14 mouse cellular contexts compared by ENCODE assay signal in genomic region chr12:4708881-4709604, GRCm38 (mm10). TPM values are rescaled to one million over a fixed set of nuclear protein-coding genes. Genes with fewer than 3 reads are reported as not detected.
DNase-seq lines count a peak whose midpoint lies in the region; ATAC-seq and TF ChIP-seq lines count a peak whose summit lies in the region.
"Had no signal": no experiment of that assay in that cellular context is flagged by ENCODE, and none has a peak within 500 bp of the region (broad histone marks: within the 10 kb centered on the region; RNA-seq: fewer than 3 reads in every experiment).

No protein-coding gene starts in this region.

- no peak for TF ChIP-seq CTCF in stomach, postnatal 0 days (IDR thresholded peaks at IDR 0.05; ENCODE audit: low read depth)
- no peak for TF ChIP-seq CTCF in thymus, adult 2 months (IDR thresholded peaks at IDR 0.05; ENCODE audit: borderline replicate concordance, control insufficient read depth, extremely low read depth, insufficient read depth, low read length, poor library complexity)

- H3K9ac ChIP-seq in heart, embryonic 12.5 days = no peak overlapping the region
- H3K9ac ChIP-seq in stomach, embryonic 14.5 days (replicated peaks; ENCODE audit: low read depth, low read length) = no peak overlapping the region
- no peak overlapping the region for H3K9ac ChIP-seq in stomach, postnatal 0 days (ENCODE audit: low read length)
- no peak overlapping the region for H3K9ac ChIP-seq in intestine, embryonic 15.5 days
- H3K9ac ChIP-seq: lung, embryonic 14.5 days had no signal

- peaks cover 17% of the 10 kb centered on the region for H3K4me1 ChIP-seq in heart, embryonic 10.5 days
- H3K4me1 ChIP-seq in heart, embryonic 12.5 days (replicated peaks) = peaks cover 10% of the 10 kb centered on the region; the same call in 1 of the 2 replicates
- no peaks in the 10 kb centered on the region for H3K4me1 ChIP-seq in stomach, embryonic 14.5 days (ENCODE audit: control insufficient read depth, insufficient read depth, low read length)
- H3K4me1 ChIP-seq in stomach, postnatal 0 days (replicated peaks; ENCODE audit: control insufficient read depth, insufficient read depth) = no peaks in the 10 kb centered on the region
- no peaks in the 10 kb centered on the region for H3K4me1 ChIP-seq in intestine, embryonic 15.5 days (replicated peaks)
- peaks cover 3% of the 10 kb centered on the region for H3K4me1 ChIP-seq in thymus, adult 2 months (replicated peaks; ENCODE audit: control insufficient read depth, insufficient read depth, low read length)

- H3K4me3 ChIP-seq in heart, embryonic 10.5 days = no peak overlapping the region
- H3K4me3 ChIP-seq in heart, embryonic 12.5 days = no peak overlapping the region
- no peak overlapping the region for H3K4me3 ChIP-seq in stomach, embryonic 14.5 days (ENCODE audit: low read depth, low read length)
- no peak overlapping the region for H3K4me3 ChIP-seq in stomach, postnatal 0 days (ENCODE audit: low read depth, low read length)
- no peak overlapping the region for H3K4me3 ChIP-seq in intestine, embryonic 15.5 days (replicated peaks)
- no peak overlapping the region for H3K4me3 ChIP-seq in thymus, adult 2 months (ENCODE audit: control insufficient read depth, insufficient read depth, low read length)
- H3K4me3 ChIP-seq: erythroblast, embryonic 14.5 days had no signal

- no peak overlapping the region for H3K27ac ChIP-seq in heart, embryonic 10.5 days
- H3K27ac ChIP-seq in heart, embryonic 12.5 days (ENCODE audit: poor library complexity, severe bottlenecking) = no peak overlapping the region
- H3K27ac ChIP-seq in stomach, embryonic 14.5 days (ENCODE audit: low read length) = no peak overlapping the region
- no peak overlapping the region for H3K27ac ChIP-seq in stomach, postnatal 0 days (replicated peaks)
- H3K27ac ChIP-seq in intestine, embryonic 15.5 days = no peak overlapping the region
- no peak overlapping the region for H3K27ac ChIP-seq in thymus, adult 2 months (ENCODE audit: control insufficient read depth, insufficient read depth, low read length)

- H3K4me2 ChIP-seq in heart, embryonic 12.5 days = no peak overlapping the region
- no peak overlapping the region for H3K4me2 ChIP-seq in stomach, embryonic 14.5 days (replicated peaks; ENCODE audit: low read depth, low read length)
- no peak overlapping the region for H3K4me2 ChIP-seq in stomach, postnatal 0 days (replicated peaks; ENCODE audit: low read depth)
- H3K4me2 ChIP-seq in intestine, embryonic 15.5 days (replicated peaks) = no peak overlapping the region
- H3K4me2 ChIP-seq: lung, embryonic 14.5 days had no signal

- ATAC-seq in heart, embryonic 12.5 days (ENCODE audit: insufficient number of reproducible peaks, low FRiP score) = no peak; the same call in 1 of the 2 replicates
- peak; percentile 14; the same call in 1 of the 2 replicates for ATAC-seq in stomach, embryonic 14.5 days (ENCODE audit: insufficient number of reproducible peaks, insufficient read depth, low FRiP score, low read depth)
- no peak for ATAC-seq in stomach, postnatal 0 days (ENCODE audit: low FRiP score, low TSS enrichment)
- peak; percentile 31; the same call in 1 of the 2 replicates for ATAC-seq in intestine, embryonic 15.5 days
- ATAC-seq: inflammation-experienced regulatory T-cells, adult 6 months had no signal

- peaks cover 59% of the 10 kb centered on the region for H3K36me3 ChIP-seq in heart, embryonic 10.5 days
- peaks cover 65% of the 10 kb centered on the region for H3K36me3 ChIP-seq in heart, embryonic 12.5 days
- H3K36me3 ChIP-seq in stomach, embryonic 14.5 days (ENCODE audit: control insufficient read depth, insufficient read depth, low read length) = peaks cover 24% of the 10 kb centered on the region
- peaks cover 11% of the 10 kb centered on the region for H3K36me3 ChIP-seq in stomach, postnatal 0 days (ENCODE audit: control insufficient read depth, insufficient read depth, low read length)
- peaks cover 25% of the 10 kb centered on the region for H3K36me3 ChIP-seq in intestine, embryonic 15.5 days
- peaks cover 43% of the 10 kb centered on the region for H3K36me3 ChIP-seq in thymus, adult 2 months (ENCODE audit: control insufficient read depth, insufficient read depth, low read length)

- H3K9me3 ChIP-seq in heart, embryonic 10.5 days = no peaks in the 10 kb centered on the region
- no peaks in the 10 kb centered on the region for H3K9me3 ChIP-seq in heart, embryonic 12.5 days (replicated peaks)
- H3K9me3 ChIP-seq in stomach, embryonic 14.5 days (ENCODE audit: control insufficient read depth, low read depth, low read length) = no peaks in the 10 kb centered on the region
- no peaks in the 10 kb centered on the region for H3K9me3 ChIP-seq in stomach, postnatal 0 days (ENCODE audit: control insufficient read depth, low read length)
- H3K9me3 ChIP-seq in intestine, embryonic 15.5 days = no peaks in the 10 kb centered on the region

- no peaks in the 10 kb centered on the region for H3K27me3 ChIP-seq in heart, embryonic 10.5 days (ENCODE audit: insufficient read depth, poor library complexity, severe bottlenecking)
- no peaks in the 10 kb centered on the region for H3K27me3 ChIP-seq in heart, embryonic 12.5 days (replicated peaks)
- H3K27me3 ChIP-seq in stomach, embryonic 14.5 days (ENCODE audit: control insufficient read depth, insufficient read depth, low read length) = no peaks in the 10 kb centered on the region
- H3K27me3 ChIP-seq in stomach, postnatal 0 days (ENCODE audit: control insufficient read depth, insufficient read depth, low read length) = no peaks in the 10 kb centered on the region
- no peaks in the 10 kb centered on the region for H3K27me3 ChIP-seq in intestine, embryonic 15.5 days (replicated peaks)
- no peaks in the 10 kb centered on the region for H3K27me3 ChIP-seq in thymus, adult 2 months (ENCODE audit: control insufficient read depth, insufficient read depth, low read length)

- peak; percentile 62 for DNase-seq in heart, embryonic 10.5 days (ENCODE audit: low spot score)
- DNase-seq in stomach, postnatal 0 days (ENCODE audit: low spot score) = no peak
- peak; percentile 66 for DNase-seq in retina, postnatal 1 day
- no peak for DNase-seq in thymus, adult 2 months
- no peak for DNase-seq in heart, adult 9 months (ENCODE audit: low spot score in 2 of 2)
- DNase-seq: adrenal gland, postnatal 10 days; cerebellum, adult 18-20 months; heart, adult 18-20 months; lung, embryonic 14.5 days had no signal

- TF ChIP-seq EP300 in stomach, postnatal 0 days (optimal IDR thresholded peaks at IDR 0.05) = no peak

- TF ChIP-seq POLR2A in thymus, adult 2 months (IDR thresholded peaks at IDR 0.05; ENCODE audit: control insufficient read depth, extremely low read depth, insufficient read depth, low read length, poor library complexity) = no peak

- 65% methylated on average over 8 of the region's 8 CpGs for WGBS in heart, embryonic 10.5 days
- 67% methylated on average over 8 of the region's 8 CpGs for WGBS in heart, embryonic 12.5 days
- WGBS in stomach, embryonic 14.5 days = 79% methylated on average over 8 of the region's 8 CpGs
- WGBS in stomach, postnatal 0 days = 77% methylated on average over 8 of the region's 8 CpGs
- 80% methylated on average over 8 of the region's 8 CpGs for WGBS in intestine, embryonic 15.5 days
- 93% methylated on average over 8 of the region's 8 CpGs for WGBS in thymus, adult 2 months

RNA-seq across cellular contexts. Expression of gene Fam228a, which starts 29.2 kb away (rescaled TPM):
- 0.31 and 0.35 TPM in 2 replicates for polyA plus RNA-seq in heart, embryonic 10.5 days (2016; fragmentation: Nextera tagmentation; extraction: Ambion mirVana)
- polyA plus RNA-seq in heart, embryonic 12.5 days (2016; fragmentation: Nextera tagmentation; extraction: Ambion mirVana) = 0.20 and 0.21 TPM in 2 replicates
- polyA plus RNA-seq in stomach, embryonic 14.5 days (2014; fragmentation: Nextera tagmentation; extraction: Ambion mirVana) = 1.1 and 1.3 TPM in 2 replicates
- polyA plus RNA-seq in stomach, postnatal 0 days (2015; fragmentation: Nextera tagmentation; extraction: Ambion mirVana) = 0.05 and 0.19 TPM in 2 replicates
- 0.14 TPM in 2 replicates for polyA plus RNA-seq in intestine, embryonic 15.5 days (2015; fragmentation: Nextera tagmentation; extraction: Ambion mirVana)
- 0.18 and 0.32 TPM in 2 replicates for polyA plus RNA-seq in thymus, adult 2 months (2012; rRNA removed)
- polyA plus RNA-seq: erythroblast, embryonic 14.5 days had no signal

RNA-seq across cellular contexts. Expression of gene Pfn4, which starts 59.8 kb away (rescaled TPM):
- 1.2 and 1.8 TPM in 2 replicates for polyA plus RNA-seq in heart, embryonic 10.5 days (2016; fragmentation: Nextera tagmentation; extraction: Ambion mirVana)
- 1.9 and 2.3 TPM in 2 replicates for polyA plus RNA-seq in heart, embryonic 12.5 days (2016; fragmentation: Nextera tagmentation; extraction: Ambion mirVana)
- 2.8 and 3.4 TPM in 2 replicates for polyA plus RNA-seq in stomach, embryonic 14.5 days (2014; fragmentation: Nextera tagmentation; extraction: Ambion mirVana)
- 0.96 and 1.4 TPM in 2 replicates for polyA plus RNA-seq in stomach, postnatal 0 days (2015; fragmentation: Nextera tagmentation; extraction: Ambion mirVana)
- polyA plus RNA-seq in intestine, embryonic 15.5 days (2015; fragmentation: Nextera tagmentation; extraction: Ambion mirVana) = 1.7 TPM in 2 replicates
- 0.32 and 0.80 TPM in 2 replicates for polyA plus RNA-seq in thymus, adult 2 months (2012; rRNA removed)
- polyA plus RNA-seq: erythroblast, embryonic 14.5 days; inflammation-experienced regulatory T-cells, adult 6 months had no signal

Comparison
In these comparisons a context has a peak if more than half of its experiments do, and no peak if none do; other contexts are left out.
1. DNase-seq: peak in heart, embryonic 10.5 days (single experiment) and retina, postnatal 1 day (single experiment); none in stomach, postnatal 0 days (single experiment), thymus, adult 2 months (single experiment) and heart, adult 9 months (0 of 2).
2. ATAC-seq: peak in stomach, embryonic 14.5 days (single experiment) and intestine, embryonic 15.5 days (single experiment); none in heart, embryonic 12.5 days (single experiment) and stomach, postnatal 0 days (single experiment).